Mouse (Mus musculus): ENCODE results near the gene Hoxd9.

Hoxd9 gene

DNA sequence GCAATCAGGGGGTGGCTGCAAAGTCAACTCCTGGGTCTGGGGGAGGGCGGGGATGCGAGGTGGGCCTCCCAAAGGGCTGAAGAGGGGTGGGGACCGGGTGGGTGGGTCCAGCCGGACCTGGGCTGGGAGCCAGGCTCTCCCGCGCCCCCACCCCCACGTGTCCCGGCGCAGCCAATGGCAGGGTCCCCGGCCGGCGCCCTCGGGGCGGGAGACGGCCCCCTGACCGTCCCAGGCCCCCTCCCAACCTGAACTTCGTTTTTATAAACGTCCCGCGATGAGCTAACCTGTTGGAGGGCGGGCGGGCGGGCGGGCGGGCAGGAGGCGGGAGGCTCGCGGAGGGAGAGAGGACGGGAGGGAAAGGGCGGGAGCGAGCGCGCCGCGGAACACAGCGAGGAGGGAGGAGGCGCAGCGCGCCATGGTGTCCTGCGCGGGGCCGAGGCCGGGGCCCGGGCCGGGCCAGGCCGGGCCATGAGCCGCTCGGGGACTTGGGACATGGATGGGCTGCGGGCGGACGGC is 29.6 kb upstream of the Hoxd9 start, which contains the start of gene Hoxd13:
Gene Hoxd13 (plus strand): TSS at position 469 of the 516 bp plus-strand sequence.
- in situ Hi-C loops (cut with MseI, MboI) = loop anchor here (10.0 kb wide), 2 partner anchors 363 to 373 kb away; no protein-coding TSS in a partner anchor

DNA sequence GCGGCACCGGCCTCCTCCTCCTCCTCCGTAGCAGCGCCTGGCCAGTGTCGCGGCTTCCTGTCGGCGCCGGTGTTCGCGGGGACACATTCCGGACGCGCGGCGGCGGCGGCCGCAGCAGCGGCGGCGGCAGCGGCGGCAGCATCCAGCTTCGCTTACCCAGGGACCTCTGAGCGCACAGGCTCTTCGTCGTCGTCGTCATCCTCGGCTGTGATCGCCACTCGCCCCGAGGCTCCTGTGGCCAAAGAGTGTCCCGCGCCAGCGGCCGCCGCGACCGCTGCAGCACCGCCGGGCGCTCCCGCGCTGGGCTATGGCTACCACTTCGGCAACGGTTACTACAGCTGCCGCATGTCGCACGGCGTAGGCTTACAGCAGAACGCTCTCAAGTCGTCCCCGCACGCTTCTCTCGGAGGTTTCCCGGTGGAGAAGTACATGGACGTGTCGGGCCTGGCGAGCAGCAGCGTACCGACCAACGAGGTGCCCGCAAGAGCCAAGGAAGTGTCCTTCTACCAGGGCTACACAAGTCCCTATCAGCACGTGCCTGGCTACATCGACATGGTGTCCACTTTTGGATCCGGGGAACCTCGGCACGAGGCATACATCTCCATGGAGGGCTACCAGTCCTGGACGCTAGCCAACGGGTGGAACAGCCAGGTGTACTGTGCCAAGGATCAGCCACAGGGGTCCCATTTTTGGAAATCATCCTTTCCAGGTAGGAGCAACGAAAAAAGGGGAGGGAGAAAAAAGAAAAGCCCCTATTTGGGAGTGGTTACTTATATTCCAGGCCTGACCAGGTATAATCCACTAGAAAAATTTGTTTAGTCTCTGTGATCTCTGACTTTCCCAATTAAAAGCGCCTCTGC is 28.9 kb upstream of the Hoxd9 start:
- in situ Hi-C loops (cut with MseI, MboI) = loop anchor here (10.0 kb wide), 2 partner anchors 364 to 374 kb away; no protein-coding TSS in a partner anchor

DNA sequence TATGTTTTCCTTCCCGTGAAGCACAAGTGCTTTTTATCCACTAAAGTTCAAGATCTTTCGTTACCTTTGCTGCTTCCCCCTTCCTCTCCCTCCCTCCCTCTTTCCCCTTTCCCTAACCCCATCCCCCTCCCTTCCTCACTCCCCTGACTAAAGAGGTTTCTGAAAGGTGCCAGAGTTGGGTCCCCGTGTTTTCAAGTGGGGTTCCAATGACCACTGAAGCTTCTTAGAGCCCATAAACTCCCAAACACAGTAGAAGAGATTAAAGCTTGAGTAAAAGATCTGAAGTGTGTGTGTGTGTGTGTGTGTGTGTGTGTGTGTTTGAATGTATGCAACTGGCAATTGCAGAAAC is 28.3 kb upstream of the Hoxd9 start:
- in situ Hi-C loops (cut with MseI, MboI) = loop anchor here (10.0 kb wide), 2 partner anchors 364 to 374 kb away; no protein-coding TSS in a partner anchor

DNA sequence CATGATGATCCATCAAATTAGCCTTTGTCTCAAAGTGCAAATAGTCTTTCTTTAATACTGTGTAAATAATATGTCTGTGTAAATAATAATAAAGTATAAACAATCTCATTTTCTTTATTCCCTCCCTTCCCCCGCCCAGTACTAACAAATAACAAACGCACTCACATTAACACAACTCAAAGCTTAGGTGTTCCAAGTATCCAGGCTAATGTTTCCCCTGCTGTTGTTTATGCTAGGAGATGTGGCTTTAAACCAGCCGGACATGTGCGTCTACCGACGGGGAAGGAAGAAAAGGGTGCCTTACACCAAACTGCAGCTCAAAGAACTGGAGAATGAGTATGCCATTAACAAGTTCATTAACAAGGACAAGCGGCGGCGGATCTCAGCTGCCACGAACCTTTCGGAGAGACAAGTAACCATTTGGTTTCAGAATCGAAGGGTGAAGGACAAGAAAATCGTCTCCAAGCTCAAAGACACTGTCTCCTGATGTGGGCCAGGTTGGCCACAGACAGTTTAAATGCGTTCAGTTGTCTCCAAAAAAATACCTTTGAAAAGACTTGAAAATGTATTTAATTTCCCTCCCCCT is 27.8 kb upstream of the Hoxd9 start:
- in situ Hi-C loops (cut with MseI, MboI) = loop anchor here (10.0 kb wide), 2 partner anchors 365 to 375 kb away; no protein-coding TSS in a partner anchor

DNA sequence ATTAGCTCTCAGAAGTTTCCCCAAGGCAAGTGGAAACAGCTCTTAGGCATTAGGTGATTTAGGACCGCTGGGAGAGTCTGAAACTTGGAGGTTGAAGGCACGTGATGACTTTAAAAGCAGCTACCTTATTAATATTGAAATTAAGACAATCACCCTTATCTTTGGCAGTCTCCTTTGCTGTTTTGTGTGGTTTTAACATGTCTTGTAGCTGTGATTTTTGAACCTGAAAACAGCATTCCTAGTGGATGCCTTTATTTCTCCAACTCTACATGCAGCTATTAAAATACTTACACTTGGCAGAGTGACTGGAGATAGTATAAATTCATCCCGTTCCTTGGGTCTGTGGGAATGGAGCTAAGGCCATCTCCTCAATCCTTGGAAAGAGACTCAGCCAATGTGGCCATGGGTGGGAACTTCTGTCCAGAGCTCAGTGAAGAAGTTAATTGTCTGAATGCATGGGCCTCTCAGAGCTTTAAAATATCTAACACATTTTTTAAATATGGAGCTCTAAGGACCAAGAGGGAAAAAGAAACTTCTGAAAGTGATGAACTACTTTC is 26.8 kb upstream of the Hoxd9 start:
- in situ Hi-C loops (cut with MseI, MboI) = no loop called here

DNA sequence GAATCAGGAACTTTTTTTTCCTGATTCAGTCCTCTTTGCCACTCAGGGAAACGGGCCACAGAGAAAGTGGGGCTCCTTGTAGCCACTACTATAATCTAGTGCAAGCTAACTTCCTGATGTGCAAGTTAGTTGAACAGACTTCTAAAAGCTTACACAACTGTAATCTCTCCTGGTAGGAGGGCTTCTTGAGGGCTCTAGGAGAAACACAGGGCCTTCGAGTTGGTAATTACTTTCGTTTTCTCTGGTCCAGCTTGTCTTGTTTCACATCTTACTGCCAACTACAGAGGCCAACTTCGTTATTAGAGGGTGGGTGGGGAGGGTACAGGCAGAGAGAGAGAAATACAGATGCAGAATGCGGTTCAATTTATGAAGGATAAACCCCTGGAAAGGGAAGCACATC is 25.7 kb upstream of the Hoxd9 start:
- in situ Hi-C loops (cut with MseI, MboI) = no loop called here

DNA sequence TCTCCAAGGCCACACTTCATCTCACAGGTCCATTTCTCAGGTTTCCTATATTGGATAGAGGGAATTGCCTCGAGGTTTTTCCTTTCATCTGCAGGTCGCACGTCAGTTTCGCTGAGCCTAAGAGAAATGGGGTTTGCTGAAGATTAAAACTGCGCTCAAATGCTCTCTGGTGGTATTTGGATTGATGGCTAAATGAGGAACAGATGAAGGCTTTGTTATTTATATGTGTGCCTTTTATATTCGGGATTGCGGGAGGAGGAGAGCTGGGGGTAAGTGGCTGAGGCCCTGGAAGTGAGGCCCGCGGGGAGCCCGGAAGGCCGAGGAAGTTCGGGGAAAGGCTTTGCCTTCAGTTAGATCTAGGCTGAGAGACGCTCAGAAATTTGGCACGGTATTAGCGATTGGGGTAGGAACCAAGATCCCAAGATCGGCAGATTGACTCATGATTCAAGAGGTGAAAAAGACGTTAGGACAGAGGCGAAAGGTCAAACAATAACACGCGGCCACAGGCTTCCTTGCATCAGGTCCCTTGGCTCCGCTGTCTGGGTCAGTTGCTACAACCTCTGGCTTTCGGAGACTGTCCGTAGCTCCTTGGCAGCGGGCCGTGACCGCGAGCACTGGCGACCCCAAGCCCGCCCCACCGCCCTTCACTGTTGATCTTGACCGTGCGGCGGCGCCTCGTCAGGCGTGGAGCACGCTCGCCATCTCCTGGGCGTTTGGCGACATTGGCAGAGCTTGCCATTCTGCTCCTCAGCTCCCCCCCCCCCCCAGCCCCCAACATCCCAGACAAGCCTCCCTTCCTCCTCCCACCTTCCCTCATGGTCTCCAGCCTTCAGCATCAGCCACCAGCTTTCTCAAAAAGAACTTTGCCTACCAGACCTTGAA is 24.8 kb upstream of the Hoxd9 start:
- in situ Hi-C loops (cut with MseI, MboI) = no loop called here

DNA sequence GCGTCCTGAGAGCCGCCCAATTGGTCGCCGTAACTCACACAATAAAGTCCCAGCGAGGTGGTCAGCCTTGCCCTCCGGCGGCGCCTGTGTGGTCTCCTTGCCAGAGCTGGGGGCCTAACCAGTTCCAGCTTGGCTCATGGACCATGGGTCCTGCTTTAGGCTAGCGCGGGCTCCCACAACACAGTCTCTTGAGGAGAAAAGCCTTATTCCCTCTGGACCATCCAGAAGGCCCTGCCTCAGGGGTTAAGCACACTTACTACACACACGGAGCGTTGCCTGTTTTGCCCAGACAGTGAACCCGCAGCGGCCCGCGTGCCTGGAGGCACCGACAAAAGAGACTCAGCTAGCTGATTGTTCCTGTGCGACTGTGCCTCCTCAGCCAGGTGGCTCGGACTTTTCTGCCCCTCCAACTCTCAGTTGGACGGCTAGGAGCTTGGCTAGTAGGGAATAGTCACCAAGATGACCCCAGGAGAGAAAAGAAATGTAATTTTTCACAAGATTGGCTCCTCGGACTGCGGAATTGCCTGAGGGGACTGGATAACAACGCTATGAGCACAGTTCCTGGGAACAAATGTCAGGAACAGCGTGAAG is 23.6 kb upstream of the Hoxd9 start:
- in situ Hi-C loops (cut with MseI, MboI) = no loop called here

DNA sequence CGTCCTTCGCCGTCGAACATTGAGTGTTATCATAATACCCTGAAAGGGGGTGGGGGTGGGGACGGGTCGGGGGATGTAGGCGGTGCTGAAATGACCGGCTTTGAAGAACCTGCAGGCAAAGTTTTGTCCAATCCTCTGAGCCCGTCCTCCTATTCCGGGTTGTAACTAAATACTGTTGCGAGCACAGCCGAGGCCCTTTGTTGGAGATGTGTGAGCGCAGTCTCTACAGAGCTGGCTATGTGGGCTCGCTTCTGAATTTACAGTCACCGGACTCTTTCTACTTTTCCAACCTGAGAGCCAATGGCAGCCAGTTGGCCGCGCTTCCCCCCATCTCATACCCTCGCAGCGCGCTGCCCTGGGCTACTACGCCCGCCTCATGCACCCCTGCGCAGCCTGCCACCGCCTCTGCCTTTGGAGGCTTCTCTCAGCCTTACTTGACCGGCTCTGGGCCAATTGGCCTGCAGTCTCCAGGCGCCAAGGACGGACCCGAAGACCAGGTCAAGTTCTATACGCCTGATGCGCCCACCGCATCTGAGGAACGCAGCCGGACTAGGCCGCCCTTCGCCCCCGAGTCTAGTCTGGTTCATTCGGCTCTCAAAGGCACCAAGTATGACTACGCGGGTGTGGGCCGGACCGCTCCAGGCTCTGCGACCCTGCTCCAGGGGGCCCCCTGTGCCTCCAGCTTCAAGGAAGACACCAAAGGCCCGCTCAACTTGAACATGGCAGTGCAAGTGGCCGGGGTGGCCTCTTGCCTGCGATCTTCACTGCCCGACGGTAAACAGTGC is 22.5 kb upstream of the Hoxd9 start, which contains the start of gene Hoxd12:
Gene Hoxd12 (plus strand): TSS at position 133 of the 785 bp plus-strand sequence.
- in situ Hi-C loops (cut with MseI, MboI) = no loop called here

DNA sequence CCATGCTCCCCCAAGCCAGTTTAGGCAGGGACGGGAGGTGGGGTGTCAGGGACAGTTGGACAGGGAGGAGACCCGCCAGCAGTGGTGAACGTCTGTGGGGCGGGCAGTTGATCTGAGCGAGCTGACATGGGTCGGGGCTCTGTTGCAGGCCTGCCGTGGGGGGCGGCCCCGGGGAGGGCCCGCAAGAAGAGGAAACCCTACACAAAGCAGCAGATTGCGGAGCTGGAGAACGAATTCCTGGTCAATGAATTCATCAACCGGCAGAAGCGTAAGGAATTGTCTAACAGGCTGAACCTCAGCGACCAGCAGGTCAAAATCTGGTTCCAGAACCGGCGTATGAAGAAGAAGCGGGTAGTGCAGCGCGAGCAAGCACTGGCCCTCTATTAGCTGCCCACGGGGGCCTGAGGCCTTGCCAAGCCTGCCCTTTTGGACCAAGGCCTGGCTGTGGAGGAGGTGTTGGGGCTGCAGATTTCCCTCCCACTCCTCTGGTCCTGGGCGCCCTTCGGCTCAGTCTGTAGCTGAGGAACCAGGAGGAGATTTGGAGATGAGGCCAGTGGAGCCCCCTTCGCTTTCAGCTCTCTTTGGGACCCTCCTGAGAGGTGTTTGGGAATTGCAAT is 21.8 kb upstream of the Hoxd9 start:
- in situ Hi-C loops (cut with MseI, MboI) = no loop called here

DNA sequence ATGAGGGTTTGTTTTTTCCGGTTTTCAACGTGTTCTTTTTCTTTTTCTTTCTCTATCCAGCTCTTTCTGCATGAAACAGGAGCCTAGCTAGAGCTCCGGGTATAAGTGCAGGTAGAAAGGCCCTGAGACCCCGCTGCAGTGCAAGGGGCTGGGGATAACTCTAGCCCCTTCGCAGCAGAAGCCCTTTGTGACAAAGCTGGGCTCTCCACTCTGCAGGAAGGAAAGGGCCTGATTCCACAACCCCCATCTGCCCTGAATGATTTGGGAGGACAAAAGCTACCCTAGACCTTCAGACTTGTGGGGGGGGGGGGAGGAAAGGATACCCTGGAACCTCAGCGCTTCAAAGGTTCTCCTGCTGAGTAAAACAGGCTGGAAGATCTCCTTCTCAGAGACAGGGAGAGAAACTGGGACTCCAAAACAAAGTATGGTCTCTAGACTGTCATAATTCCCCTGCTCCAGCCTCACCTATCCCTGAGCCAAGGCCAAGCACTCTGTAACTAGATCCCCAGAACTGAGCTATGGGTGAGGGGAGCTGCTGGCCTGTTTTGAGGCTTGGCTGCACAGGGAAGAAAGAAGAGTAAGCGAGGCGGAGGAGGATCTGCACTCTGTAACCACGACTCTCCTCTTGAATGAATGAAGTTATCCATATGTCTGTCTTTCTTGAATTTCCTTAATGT is 21.0 kb upstream of the Hoxd9 start:
- in situ Hi-C loops (cut with MseI, MboI) = no loop called here

DNA sequence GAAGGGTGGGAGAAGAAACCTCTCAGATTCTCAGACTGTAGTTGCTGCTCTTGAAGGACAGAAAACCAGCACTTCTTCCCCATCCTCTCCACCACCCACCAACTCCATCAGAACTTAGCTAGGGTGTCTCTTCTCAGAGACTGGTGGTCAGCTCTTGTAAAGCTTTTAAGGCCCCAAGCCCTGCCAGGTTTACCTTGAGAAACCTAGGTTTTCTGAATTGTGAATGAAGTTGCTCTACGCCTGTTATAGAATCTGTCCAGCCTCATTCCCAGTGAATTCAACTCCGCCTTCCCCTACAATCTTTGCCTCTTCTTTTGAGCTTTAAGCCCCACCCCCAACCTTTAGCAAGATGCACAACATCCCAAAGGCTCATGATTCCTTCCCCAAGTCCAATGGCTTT is 20.4 kb upstream of the Hoxd9 start:
- in situ Hi-C loops (cut with MseI, MboI) = no loop called here

DNA sequence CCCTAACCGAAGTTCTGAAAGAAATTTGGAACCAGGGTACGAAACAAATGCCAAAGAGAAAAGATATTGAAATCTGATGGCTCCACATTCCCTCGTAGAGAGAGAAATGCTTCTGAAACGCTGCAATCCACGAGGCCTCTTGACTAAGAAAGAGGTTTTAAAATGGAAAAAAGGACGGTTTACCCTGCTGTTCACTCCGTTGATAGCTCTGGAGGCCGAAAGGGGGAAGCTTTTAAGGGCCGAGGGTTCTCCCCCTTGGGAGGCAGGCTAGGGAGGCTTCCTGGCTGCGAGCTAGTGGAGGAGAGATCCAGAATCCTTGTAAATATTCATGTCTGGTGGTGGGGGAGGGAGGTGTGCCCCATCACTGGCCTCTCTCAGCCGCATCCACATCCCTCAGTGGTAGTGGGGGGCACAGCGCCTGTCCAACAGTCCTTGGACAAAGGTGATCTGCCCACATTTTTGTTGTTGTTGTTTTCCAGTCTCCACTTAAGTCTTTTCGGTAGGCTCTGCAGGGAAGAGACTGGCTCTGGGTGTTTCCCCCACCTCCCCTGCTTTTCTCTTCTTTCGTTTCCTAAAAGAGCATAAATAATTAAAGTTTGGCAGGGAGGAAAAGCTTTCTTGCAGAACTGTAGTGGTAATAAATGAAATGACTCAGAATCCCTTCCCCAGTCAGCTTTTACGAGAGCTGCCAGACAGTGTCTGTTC is 18.5 kb upstream of the Hoxd9 start, which contains the start of gene Hoxd11:
Gene Hoxd11 (plus strand): TSS at position 667 of the 705 bp plus-strand sequence.
- in situ Hi-C loops (cut with MseI, MboI) = no loop called here

DNA sequence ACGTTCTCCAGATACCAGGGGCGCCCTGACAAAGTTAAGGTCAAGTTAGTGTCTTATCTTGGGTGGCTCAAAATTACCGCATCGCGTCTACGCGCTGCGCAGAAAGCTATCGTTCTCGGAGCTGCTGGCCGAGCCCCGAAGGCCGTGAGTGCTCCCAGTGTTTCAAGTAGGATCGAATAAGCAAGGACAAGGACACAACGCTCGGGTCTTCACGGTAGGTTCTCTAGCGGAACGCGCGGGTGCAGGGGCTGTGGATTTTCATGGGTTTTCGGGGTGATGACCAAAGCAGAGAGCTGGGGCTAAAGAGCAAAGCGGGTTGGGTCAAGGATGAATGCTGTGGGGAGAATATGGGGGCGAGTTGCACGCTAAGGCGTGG is 17.9 kb upstream of the Hoxd9 start:
- in situ Hi-C loops (cut with MseI, MboI) = no loop called here

DNA sequence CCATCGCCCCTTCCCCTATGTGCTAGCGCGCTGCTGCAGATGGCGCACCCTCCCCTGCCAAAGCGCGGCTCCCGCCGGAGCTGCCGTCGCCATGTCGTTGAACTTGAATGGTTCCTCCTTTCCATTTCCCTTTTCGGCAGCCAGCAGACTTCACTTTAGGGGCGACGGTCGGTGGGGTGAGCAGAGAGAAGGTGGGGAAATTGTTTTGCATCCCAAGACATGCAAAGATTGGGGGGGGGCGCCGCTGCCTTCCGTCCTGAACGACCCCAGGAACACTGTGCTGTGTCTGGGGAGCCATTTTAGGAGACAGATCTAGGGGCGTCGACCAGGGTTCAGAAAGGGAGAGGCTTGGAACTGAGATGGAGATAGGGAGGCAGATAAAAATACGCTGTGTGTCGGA is 17.5 kb upstream of the Hoxd9 start:
- in situ Hi-C loops (cut with MseI, MboI) = no loop called here

DNA sequence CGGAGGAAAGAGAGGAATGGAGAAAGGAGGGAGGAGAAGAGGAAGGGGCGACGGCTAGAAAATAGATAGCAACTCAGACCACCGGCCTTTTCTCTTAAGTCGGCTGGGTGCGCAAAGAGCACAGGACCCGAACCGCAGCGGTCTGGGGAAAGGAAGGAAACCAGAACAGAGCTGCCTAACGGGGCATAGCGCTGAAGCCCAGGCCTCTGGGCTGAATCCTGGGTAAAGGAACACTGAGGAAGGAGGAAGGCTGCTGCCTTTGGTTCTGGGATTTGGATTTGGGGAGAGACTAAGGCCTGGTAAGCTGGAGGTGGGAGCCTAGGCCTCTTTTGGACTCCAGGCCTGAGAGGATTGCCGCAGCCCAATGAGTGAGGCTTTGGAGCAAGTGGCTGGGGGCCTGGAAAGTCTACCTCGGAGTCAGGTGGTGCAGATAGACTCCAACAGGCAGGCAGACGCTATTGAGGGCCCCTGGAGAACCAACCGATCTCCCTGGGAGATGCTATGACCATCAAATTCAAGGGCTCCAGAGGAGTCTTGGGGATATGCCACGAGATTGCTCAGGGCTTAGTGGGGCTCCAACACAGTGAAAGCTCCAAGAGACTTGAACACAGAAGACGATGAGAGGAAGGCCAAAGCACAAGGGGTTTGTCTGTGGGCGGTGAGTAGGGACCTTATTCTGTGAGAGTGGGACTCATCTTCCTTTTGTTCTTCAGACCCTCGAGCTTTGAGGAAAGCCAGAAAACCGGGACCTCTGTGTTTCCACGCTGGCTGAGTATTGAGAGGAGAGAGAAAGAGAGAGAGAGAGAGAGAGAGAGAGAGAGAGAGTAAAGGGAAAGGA is 16.7 kb upstream of the Hoxd9 start:
- in situ Hi-C loops (cut with MseI, MboI) = no loop called here
